Mouse (Mus musculus): ENCODE data around the gene Sinhcaf. TPM values are rescaled to one million over a fixed set of nuclear protein-coding genes. Genes with fewer than 3 reads are reported as not detected.

Sinhcaf gene
- polyA plus RNA-seq, 1 experiment from 2014 or later, result 45.6 TPM

- Histone ChIP-seq H3K4me1 (replicated peaks; ENCODE audit: control insufficient read depth, insufficient read depth, low read length) (0 out of 2 replicates have a peak, but pooled peaks cover 5% of the 10 kb centered on the region), H3K9ac (peak overlapping the region; percentile 64), H3K36me3 (replicated peaks; ENCODE audit: control insufficient read depth, insufficient read depth) (no peaks in the 10 kb centered on the region), H3K27me3 (ENCODE audit: control insufficient read depth, insufficient read depth, low read length) (no peaks in the 10 kb centered on the region), H3K27ac (peak overlapping the region; percentile 88), H3K4me2 (replicated peaks) (peak overlapping the region; percentile 72), H3K9me3 (ENCODE audit: control insufficient read depth, low read length) (no peaks in the 10 kb centered on the region), H3K4me3 (replicated peaks; ENCODE audit: low read length) (peak overlapping the region; percentile 68)
- 56% methylated on average over 6 of the region's 6 CpGs for WGBS
- peak; percentile 29 for ATAC-seq (ENCODE audit: low FRiP score)
- no peak for DNase-seq (ENCODE audit: low spot score)
These were observed 49.8 kb downstream of the Sinhcaf start for GRCm38 (mm10) chr6:148896507-148896851.

- no peaks in the 10 kb centered on the region for H3K9me3 ChIP-seq (ENCODE audit: control insufficient read depth, low read length)
- H3K27ac ChIP-seq, result peak within 1 kb of the TSS; percentile 88
- ATAC-seq (ENCODE audit: low FRiP score) (peak; percentile 99), DNase-seq (ENCODE audit: low spot score) (peak; percentile 96)
- H3K27me3 ChIP-seq (ENCODE audit: control insufficient read depth, insufficient read depth, low read length), result no peaks in the 10 kb centered on the region
- H3K4me2 ChIP-seq (replicated peaks), result peak within 1 kb of the TSS; percentile 72
- peak within 1 kb of the TSS; percentile 68 for H3K4me3 ChIP-seq (replicated peaks; ENCODE audit: low read length)
- no peaks in the 10 kb centered on the region for H3K36me3 ChIP-seq (replicated peaks; ENCODE audit: control insufficient read depth, insufficient read depth)
- H3K4me1 ChIP-seq (replicated peaks; ENCODE audit: control insufficient read depth, insufficient read depth, low read length), result 0 out of 2 replicates have a peak, but pooled peaks cover 5% of the 10 kb centered on the region
- under 1% methylated on average over 58 of the region's 65 CpGs for WGBS
- H3K9ac ChIP-seq, result peak within 1 kb of the TSS; percentile 64
These were observed 50.3 kb downstream of the Sinhcaf start, which contains the start of gene Caprin2 for GRCm38 (mm10) chr6:148895773-148896506. TSS of gene Caprin2 (minus strand) at chr6:148896237.

DNA sequence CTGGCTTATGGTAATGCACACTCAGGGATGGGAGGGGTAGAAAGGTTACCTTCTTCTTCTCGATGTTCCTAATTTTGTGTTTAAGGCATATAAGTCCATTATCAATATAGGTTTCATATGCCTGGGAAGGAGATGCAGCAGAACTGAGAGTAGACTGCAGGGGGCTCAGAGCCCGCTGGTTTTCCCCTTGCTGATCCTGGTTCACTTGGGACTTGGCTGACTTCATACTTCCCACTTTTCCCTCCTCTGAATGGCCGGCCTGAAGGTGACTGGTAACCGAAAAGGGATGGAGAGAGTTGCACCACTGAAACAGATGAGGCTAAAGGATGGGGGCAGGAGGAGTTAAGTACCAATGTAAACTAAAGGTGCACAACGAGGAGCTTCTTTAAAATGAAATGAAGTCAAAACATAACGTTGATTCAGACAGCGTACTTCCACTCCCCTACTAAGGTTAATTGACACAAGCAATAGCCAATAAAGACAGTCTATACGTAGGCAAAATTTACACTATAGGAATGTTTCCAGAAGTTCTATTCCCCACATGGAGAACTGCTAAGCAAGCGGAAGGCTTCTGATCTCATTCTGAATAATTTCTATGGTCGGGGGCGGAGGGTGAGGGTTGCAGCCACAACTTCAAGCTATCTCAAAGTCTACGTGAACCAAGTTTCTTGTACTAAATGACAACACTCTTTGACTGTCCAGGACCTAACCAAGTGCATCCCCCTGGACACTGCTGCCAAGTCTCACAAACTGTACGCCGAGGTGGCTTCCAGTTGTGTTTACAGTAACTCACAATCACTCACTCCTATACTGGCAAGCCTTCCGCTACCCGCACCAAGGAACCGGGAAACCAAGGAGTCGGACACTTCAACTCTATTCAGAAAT, 51.1 kb downstream of the Sinhcaf start:
- ATAC-seq (ENCODE audit: low FRiP score), result no peak
- Histone ChIP-seq H3K4me3 (replicated peaks; ENCODE audit: low read length) (peak overlapping the region; percentile 68), H3K4me1 (replicated peaks; ENCODE audit: control insufficient read depth, insufficient read depth, low read length) (0 out of 2 replicates have a peak, but pooled peaks cover 5% of the 10 kb centered on the region), H3K27ac (peak overlapping the region; percentile 88), H3K9me3 (ENCODE audit: control insufficient read depth, low read length) (no peaks in the 10 kb centered on the region), H3K36me3 (replicated peaks; ENCODE audit: control insufficient read depth, insufficient read depth) (no peaks in the 10 kb centered on the region), H3K27me3 (ENCODE audit: control insufficient read depth, insufficient read depth, low read length) (no peaks in the 10 kb centered on the region), H3K9ac (peak overlapping the region; percentile 64), H3K4me2 (replicated peaks) (peak overlapping the region; percentile 72)
- WGBS, result 18% methylated on average over 18 of the region's 18 CpGs
- peak; percentile 26 for DNase-seq (ENCODE audit: low spot score)

DNA sequence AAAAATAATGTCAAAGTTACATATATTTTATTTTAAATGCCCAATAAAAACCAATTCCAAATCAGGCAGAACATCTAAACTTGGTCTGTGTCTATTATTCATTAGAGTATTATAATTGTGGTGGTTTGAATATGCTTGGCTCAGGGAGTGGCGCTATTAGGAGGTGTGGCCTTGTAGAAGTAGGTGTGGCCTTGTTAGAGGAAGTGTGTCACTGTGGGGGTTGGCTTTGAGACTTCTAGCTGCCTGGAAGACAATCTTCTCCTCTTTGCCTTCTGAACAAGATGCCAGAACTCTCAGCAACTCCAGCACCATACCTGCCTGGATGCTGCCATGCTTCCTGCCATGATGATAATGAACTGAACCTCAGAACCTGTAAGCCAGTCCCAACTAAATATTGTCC, 72.4 kb downstream of the Sinhcaf start:
- no peak overlapping the region for H3K4me3 ChIP-seq (replicated peaks; ENCODE audit: low read length)
- no peak overlapping the region for H3K9ac ChIP-seq
- H3K27ac ChIP-seq, result no peak overlapping the region
- H3K9me3 ChIP-seq (ENCODE audit: control insufficient read depth, low read length), result no peaks in the 10 kb centered on the region
- ATAC-seq (ENCODE audit: low FRiP score) (no peak), DNase-seq (ENCODE audit: low spot score) (no peak)
- no peaks in the 10 kb centered on the region for H3K4me1 ChIP-seq (replicated peaks; ENCODE audit: control insufficient read depth, insufficient read depth, low read length)
- WGBS, result 97% methylated on average over 1 of the region's 1 CpGs
- no peaks in the 10 kb centered on the region for H3K27me3 ChIP-seq (ENCODE audit: control insufficient read depth, insufficient read depth, low read length)
- H3K36me3 ChIP-seq (replicated peaks; ENCODE audit: control insufficient read depth, insufficient read depth), result peaks cover 10% of the 10 kb centered on the region
- H3K4me2 ChIP-seq (replicated peaks), result no peak overlapping the region

Other genes starting within 250 kb of the Sinhcaf start
- gene Ipo8, start 115.0 kb downstream of the Sinhcaf start, polyA plus RNA-seq (2014; fragmentation: Nextera tagmentation; extraction: Ambion mirVana), result 15.5 and 16.7 TPM in 2 replicates
- 5.0 and 8.8 TPM in 2 replicates for gene Caprin2, start 50.2 kb downstream of the Sinhcaf start, polyA plus RNA-seq (2014; fragmentation: Nextera tagmentation; extraction: Ambion mirVana)
- 18.4 and 21.1 TPM in 2 replicates for gene Dennd5b, start 155.2 kb upstream of the Sinhcaf start, polyA plus RNA-seq (2014; fragmentation: Nextera tagmentation; extraction: Ambion mirVana)
- not detected in 2 replicates for gene Gm10203, start 183.7 kb upstream of the Sinhcaf start, polyA plus RNA-seq (2014; fragmentation: Nextera tagmentation; extraction: Ambion mirVana)
- 6.4 and 6.8 TPM in 2 replicates for gene Etfbkmt, start 193.4 kb upstream of the Sinhcaf start, polyA plus RNA-seq (2014; fragmentation: Nextera tagmentation; extraction: Ambion mirVana)
- 104 and 110 TPM in 2 replicates for gene Amn1, start 242.2 kb upstream of the Sinhcaf start, polyA plus RNA-seq (2014; fragmentation: Nextera tagmentation; extraction: Ambion mirVana)

All from hindbrain, embryonic 14.5 days (tissue).